Mouse (Mus musculus): ENCODE results near the gene Gm49342.
"Not testable (repeated sequence)": the region's sequence is repeated elsewhere in the genome, so short reads cannot be mapped to it uniquely, and the experiment has no call there.

Gm49342 gene

GRCm38 (mm10) chr14:50931493-50932020, 12.8 kb upstream of the Gm49342 start:
- DNase-seq (ENCODE audit: extremely low spot score, low spot score), result no peak

GRCm38 (mm10) chr14:50936649-50937048, 7.7 kb upstream of the Gm49342 start:
- DNase-seq (ENCODE audit: extremely low spot score, low spot score), result no peak

GRCm38 (mm10) chr14:50938119-50938908, 6.0 kb upstream of the Gm49342 start:
- no peak for DNase-seq (ENCODE audit: extremely low spot score, low spot score)

- DNase-seq (ENCODE audit: extremely low spot score, low spot score), result no peak
Observed at GRCm38 (mm10) chr14:50938940-50939339, 5.4 kb upstream of the Gm49342 start.

- not testable (repeated sequence) for DNase-seq (ENCODE audit: extremely low spot score, low spot score)
Observed at GRCm38 (mm10) chr14:50944668-50945033, 334 bp downstream of the Gm49342 start.

- DNase-seq (ENCODE audit: extremely low spot score, low spot score), result not testable (repeated sequence)
Observed at GRCm38 (mm10) chr14:50945081-50945480, 764 bp downstream of the Gm49342 start.

- not testable (repeated sequence) for DNase-seq (ENCODE audit: extremely low spot score, low spot score)
Observed at GRCm38 (mm10) chr14:50945526-50945925, 1.2 kb downstream of the Gm49342 start.

- no peak for DNase-seq (ENCODE audit: extremely low spot score, low spot score)
Observed at GRCm38 (mm10) chr14:50955487-50955886, 11.2 kb downstream of the Gm49342 start.

GRCm38 (mm10) chr14:50955942-50956508, 11.7 kb downstream of the Gm49342 start, which contains the start of gene Pnp2:
Gene Pnp2 (plus strand): TSS chr14:50955992.
- DNase-seq (ENCODE audit: extremely low spot score, low spot score), result peak; percentile 35

- not testable (repeated sequence) for DNase-seq (ENCODE audit: extremely low spot score, low spot score)
Observed at GRCm38 (mm10) chr14:50956724-50957123, 12.4 kb downstream of the Gm49342 start.

GRCm38 (mm10) chr14:50957146-50957545, 12.8 kb downstream of the Gm49342 start:
- DNase-seq (ENCODE audit: extremely low spot score, low spot score), result not testable (repeated sequence)

- not testable (repeated sequence) for DNase-seq (ENCODE audit: extremely low spot score, low spot score)
Observed at GRCm38 (mm10) chr14:50958289-50958995, 14.1 kb downstream of the Gm49342 start.

GRCm38 (mm10) chr14:50968216-50968980, 24.1 kb downstream of the Gm49342 start:
- DNase-seq (ENCODE audit: extremely low spot score, low spot score), result no peak

GRCm38 (mm10) chr14:50969041-50969440, 24.7 kb downstream of the Gm49342 start:
- no peak for DNase-seq (ENCODE audit: extremely low spot score, low spot score)

GRCm38 (mm10) chr14:50969558-50970544, 25.5 kb downstream of the Gm49342 start:
- DNase-seq (ENCODE audit: extremely low spot score, low spot score), result no peak

- DNase-seq (ENCODE audit: extremely low spot score, low spot score), result no peak
Observed at GRCm38 (mm10) chr14:50970822-50971221, 26.5 kb downstream of the Gm49342 start.

- not testable (repeated sequence) for DNase-seq (ENCODE audit: extremely low spot score, low spot score)
Observed at GRCm38 (mm10) chr14:50973054-50973453, 28.7 kb downstream of the Gm49342 start.

- DNase-seq (ENCODE audit: extremely low spot score, low spot score), result no peak
Observed at GRCm38 (mm10) chr14:50973700-50974099, 29.4 kb downstream of the Gm49342 start.

- DNase-seq (ENCODE audit: extremely low spot score, low spot score), result no peak
Observed at GRCm38 (mm10) chr14:50975001-50975400, 30.7 kb downstream of the Gm49342 start.

GRCm38 (mm10) chr14:50976674-50977073, 32.4 kb downstream of the Gm49342 start:
- DNase-seq (ENCODE audit: extremely low spot score, low spot score), result peak; percentile 17

Data from neural tube, embryonic 10.5 days (tissue).